Mouse (Mus musculus) lung, postnatal 10 days (tissue): ENCODE data around the gene Ldha.

Experiments
- DNase-seq: peaks from one replicate; pipeline ENCODE4 v3.0.0; 2021

The Ldha gene

DNA sequence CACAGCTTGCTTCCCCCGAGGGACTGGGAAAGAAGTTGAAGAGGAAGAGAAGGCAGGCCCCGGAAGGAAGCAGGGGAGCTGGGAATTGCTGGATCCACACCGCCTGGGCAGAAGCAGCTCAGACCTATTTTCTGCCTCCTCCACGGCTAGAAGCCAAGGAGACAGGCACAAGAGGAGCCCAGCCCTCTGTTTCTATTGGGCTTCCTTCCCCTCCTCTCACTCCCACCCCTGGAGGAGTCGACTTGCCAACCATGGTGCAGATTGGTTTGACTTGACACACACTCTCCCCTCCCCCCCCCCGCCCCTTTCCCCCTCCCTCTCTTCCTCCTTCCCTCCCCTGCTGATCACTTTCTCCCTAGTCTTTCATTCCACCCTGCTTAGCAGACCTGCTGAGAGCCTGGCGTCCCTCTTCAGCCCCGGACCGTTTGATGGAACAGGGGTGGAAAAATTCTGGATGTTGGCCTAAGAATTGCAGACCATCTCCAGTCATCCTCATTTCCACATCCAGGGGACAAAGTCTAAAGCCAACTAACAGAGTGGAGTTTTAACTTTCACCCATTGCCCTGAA lies 3.1 kb upstream of the Ldha start:
- DNase-seq, result peak; percentile 74

DNA sequence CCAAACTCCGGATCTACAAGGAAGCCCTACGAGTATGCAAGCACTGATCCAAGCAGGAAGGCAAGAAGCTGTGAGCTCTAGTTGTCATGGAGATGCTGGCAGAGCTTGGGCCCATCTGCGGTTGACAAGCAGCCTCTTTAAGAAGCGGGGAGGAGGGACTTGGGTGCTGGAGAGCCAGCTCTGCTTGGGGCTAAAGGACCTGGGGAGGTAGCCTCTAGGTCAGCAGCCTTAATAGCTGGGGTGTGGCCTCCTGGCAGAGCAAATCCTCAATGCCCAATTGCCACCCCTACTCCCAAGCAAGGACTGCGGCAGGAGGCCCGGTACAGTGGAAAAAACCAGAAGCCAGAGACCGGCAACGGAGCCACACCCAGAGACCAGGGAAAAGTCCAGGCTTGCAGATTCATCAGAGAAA lies 2.4 kb upstream of the Ldha start:
- DNase-seq, result peak; percentile 93

DNA sequence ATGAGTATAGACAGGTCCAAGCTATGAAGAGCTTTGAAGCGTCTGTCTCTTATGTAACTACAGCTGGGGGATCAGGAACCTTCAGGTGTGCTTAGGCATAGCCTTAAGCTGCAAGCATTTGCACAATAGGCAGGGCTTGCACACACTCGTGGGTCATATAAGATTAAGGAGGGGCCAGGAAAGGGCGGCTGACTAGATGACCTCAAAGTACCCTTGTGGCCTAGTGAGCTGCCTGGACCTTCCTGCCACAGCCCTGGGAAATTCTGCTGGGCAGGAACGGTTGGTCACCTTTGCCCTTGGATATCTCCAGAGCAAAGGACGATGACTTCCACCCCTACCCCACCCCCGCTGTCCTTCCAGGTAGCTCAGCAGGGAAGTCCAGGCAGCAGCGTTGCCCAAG lies 1.8 kb upstream of the Ldha start:
- peak; percentile 33 for DNase-seq

DNA sequence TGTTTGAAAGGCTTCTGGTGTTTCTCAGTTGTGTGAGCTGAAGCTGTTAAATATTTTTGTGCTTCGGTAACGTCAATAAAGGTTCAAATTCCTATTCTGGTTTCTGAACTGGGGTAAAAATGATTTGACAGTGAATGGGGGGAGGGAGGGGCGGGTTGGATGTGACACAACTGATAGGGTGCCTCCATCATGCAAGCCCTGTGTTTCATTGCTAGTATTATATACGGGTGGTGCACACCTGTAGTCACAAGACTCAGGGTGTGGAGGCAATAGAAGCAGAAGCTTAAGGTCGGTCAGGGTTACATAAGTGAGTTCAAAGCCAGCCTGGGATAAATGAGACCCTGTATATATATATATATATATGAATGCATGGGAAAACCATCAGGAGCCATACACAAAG lies 1.4 kb upstream of the Ldha start:
- DNase-seq, result no peak

DNA sequence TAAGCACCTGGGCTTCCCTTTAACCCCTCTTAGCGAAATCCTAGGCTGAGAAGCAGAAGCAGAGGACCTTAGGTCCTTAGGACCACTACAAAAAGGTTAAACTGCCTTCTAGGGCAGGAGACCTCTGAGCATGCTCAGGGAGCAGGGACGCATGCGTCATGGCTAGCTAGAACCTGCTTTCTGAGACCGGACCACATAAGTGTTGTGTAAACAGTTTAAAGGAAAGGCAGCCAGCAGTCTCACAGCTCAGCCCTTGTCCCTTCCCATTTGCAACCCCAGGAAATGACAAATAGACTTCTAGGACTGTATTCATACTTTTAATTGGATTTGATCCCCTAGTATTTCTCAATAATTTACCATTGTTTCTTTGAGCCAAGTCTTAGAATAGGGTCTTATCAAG lies 949 bp upstream of the Ldha start:
- peak; percentile 78 for DNase-seq

DNA sequence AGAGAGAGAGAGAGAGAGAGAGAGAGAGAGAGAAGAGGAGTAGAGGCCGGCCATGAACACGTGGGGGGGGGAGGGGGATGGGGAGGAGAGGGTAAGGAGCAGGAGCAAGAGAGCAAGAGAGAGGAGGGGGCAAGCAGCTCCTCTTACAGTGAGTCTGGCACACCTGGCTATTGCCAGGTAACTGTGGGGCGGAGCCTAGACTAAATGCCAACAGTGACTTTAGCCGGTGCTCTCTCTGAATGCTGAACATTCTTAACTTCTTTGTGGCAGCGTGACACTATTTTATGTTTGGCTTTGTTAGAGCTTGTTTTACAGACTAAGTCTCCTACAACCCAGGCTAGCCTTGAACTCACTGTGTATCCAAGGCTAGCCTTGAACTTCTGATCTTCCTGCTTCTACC lies 1.0 kb downstream of the Ldha start:
- peak; percentile 50 for DNase-seq

DNA sequence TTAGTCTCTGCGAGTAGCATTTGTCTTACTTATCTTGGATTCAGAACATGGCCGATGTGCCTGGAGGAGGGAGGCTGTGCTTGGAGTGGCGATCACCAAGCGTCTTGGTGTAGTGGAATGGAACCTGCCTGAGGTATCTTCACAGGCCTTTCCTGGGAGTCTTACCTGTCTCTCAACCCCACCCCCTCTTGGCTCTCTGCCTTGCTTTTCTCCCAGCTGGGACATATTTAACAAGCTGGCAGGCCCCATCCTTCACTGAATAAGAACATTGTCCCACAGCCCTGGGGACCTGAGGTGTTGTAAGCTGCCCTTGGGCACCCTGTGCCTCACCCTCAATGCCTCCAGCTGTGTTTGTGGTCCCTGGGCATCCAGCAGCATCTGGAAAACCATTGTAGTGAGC lies 2.3 kb downstream of the Ldha start:
- no peak for DNase-seq

DNA sequence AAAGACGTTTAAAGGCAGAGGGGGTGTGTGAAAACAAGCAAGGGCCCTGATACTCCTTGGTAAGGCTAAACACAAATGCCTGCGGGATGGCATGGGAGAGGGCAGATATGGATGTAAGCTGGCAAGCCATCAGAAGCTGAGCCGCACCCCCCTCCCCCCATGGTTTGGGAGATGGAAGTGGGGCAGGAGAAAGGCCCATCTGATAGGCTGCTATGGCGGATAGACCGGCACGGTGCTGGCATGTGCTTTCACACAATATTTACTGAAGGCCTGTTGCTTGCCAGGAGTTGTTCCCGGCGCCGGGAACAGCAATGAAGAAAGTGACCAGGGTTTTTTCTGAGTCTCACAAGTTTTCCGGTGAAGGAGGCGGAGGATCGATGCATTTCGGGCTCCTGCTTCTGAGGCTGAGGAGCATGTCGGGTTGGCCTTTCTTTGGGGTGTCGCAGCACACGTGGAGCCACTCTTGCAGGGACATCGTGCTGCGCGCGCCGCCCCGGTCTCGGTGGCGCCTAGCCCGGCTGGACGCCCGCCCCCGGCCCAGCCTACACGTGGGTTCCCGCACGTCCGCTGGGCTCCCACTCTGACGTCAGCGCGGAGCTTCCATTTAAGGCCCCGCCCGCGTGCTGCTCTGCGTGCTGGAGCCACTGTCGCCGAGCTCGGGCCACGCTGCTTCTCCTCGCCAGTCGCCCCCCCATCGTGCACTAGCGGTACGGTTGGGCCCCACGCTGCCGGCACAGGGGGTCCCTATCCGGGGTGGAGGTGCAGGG lies 4.1 kb downstream of the Ldha start:
- peak; percentile 96 for DNase-seq

DNA sequence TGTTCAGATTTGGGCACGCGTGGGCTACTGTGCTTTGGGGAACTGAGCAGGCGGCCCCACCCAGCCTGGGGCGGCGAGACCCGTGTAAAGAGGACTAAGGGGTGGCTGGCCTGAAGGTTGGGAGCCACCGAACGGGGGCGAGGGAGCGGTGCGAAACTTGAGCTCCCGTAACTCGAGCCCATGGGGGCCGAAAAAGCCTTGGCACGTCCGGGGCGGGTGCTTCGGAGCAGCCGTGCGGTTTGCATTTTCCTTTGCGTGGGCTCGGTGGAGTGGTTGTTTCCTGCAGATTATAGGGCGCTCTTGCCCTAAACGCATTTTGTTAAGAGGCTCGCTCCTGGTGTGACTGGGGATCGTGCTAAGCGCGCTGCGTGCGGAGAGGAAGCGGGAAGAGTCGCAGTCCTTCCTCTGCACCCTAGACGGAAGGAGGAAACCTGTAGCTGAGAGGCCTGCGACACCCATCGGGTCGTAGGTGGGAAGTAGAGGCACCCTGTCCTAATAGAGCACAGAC lies 4.8 kb downstream of the Ldha start:
- DNase-seq, result no peak

DNA sequence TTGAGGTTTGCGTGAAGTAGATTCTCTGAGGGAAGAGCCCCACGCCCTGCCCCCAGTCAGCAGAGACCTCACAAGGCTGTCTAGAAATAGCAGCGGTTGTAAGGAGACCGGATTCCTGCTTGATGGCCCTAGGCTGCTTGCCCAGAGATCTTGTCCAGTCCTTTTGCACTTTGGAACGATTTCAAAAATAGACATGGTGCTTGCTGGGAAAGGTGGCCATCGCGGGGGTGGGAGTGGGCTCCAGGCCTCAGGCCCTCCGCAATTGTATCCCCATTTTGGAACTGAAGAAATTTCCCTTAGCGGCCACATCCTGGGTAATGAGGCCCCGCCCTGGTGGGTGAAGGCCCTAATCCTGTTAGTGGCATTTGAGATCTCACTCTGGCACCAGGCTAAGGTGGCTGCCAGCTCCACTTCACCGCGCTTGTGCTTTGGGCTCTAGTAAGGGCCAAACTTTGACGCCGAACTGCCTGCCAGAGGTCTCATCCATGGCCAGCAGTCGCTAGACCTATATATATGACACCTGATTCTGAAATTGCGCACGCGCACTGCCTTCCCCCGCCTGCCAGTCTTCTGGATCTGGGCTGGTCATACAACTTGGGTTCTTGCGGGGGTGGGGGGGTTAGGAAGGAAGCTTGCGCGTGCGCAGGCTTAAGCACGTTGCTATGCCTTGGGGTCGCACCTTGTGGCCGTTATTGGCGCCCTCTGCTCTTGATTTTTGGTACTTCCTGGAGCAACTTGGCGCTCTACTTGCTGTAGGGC lies 5.4 kb downstream of the Ldha start:
- peak; percentile 72 for DNase-seq

DNA sequence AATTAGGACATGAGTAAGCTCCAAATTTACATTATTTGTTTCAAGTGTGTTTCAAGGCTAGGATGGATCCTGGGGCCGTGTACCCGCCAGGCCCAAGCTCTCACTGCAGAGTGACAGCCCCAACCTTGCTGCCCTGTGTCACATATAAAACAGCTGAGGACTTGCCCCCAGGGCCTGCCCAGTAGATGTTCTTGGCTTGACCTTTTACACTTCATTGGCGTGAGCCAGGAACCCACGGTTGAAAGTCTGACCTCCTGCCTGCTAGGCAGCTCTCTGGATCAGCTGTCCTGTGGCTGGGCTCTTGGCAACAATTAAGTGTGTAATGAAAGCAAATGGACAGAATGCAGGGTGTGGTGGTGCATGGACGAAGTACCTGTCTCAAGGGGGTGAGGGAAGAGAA lies 8.0 kb downstream of the Ldha start:
- no peak for DNase-seq

DNA sequence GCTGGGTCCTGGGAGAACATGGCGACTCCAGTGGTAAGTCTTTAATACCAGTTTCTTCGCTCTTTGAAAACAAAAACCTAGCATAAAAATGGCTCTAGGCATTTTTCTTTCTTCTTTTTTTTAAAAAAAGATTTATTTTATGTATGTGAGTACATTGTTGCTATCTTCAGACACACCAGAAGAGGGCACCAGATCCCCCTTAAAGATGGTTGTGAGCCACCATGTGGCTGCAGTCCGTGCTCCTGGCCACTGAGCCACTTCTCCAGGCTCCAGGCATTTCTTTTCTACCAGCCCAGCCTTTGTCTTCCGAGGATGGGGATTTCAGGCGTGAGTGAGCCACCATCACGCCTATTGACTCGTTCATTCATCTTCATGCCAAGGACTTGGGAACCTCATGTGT lies 9.8 kb downstream of the Ldha start:
- DNase-seq, result no peak

DNA sequence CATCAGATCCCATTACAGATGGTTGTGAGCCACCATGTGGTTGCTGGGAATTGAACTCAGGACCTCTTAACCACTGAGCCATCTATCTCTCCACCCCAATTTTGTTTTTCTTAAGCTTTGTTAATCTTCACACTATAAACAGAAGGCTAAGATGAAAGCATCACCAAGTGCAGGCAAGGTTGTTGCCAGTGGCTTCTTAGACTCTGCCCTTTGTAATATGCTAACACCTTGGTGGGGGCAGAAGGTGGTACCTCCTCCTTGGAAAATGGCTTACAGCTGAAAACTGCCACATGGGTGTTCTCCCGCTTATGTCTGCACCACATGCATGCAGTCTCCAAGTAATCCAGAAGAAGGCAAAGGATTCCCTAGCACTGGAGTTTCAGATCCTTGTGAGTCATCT lies 11.4 kb downstream of the Ldha start:
- no peak for DNase-seq

DNA sequence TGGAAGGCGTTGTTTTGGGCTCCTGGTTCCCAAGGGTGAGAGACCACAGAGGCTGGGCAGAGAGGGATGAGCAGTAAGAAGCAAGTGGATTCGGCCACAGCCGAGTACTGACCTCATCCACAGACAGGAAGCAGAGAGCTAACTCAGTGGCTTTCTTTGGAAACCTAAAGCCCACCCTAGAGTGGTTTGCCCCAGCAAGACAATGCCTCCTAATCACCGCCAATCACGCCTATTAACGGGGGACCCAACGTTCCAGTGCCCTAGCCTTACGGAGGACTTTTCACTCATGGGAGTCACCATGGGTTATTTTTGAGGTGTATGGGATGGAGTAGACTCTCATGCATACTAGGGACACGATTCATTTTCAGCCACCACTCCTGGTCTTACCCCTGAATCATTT lies 12.1 kb downstream of the Ldha start:
- no peak for DNase-seq

DNA sequence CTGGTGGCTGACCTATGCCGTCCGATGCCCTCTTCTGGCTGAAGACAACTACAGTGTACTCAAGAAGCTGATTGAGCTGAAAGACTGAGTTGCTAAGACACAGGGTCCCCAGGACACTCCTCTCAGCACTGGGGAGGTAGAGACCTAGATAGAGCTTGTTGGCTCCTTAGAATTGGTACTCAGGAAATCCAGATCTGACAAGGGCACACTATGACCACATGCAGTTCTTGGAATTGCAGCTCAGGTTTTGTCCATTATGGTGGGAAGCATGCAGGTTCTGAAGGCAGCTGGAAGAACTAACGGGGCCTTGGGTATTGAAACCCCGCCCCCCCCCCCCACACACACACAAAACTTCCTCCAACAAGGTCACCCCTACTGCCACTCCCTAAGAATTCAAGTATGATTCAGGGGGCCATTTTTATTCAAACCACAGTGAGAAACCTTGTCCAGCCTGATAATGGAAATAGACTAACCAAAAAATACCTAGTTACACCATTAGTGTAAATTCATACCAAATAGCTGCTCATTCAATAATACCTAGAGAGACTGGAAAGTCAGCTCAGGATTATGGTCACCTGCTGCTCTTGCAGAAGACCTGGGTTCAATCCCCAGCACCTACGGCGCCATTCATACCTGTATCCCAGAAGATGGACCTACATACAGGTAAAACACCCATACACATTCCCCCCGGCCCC lies 14.7 kb downstream of the Ldha start:
- DNase-seq, result no peak

DNA sequence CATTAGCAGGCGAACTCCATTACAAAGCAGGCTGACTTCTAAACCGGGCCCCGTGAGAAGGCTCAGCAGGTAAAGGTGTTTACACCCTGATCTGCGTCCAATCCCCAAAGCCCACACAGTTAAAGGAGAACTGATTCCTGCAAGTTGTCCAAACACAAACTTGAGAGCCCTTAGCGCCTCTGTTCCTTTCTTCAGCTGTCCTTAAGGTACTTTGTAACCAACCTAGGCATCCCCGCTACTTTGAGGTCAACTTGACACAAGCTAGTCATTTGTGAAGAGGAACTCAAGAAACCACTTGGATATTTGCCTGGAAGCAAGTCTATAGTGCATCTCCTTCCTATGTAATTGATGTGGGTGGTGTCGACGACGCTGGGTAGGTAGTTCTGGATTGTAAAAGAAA lies 16.2 kb downstream of the Ldha start:
- no peak for DNase-seq

DNA sequence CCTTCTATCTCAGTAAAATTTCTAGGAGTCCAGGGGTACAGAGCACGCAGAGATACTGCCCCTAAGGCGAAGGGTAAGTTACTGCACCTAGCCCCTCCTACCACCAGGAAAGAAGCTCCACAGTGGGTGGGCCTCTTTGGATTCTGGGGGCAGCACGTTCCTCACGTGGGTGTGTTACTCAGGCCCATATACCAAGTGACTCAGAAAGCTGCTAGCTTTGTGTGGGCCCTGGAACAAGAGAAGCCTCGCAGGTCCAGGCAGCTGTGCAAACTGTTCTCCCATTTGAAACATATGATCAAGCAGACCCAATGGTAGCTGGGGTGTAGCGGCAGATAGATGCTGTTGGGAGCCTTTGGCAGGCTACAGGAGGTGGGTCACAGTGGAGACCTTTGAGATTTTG lies 17.8 kb downstream of the Ldha start:
- no peak for DNase-seq

DNA sequence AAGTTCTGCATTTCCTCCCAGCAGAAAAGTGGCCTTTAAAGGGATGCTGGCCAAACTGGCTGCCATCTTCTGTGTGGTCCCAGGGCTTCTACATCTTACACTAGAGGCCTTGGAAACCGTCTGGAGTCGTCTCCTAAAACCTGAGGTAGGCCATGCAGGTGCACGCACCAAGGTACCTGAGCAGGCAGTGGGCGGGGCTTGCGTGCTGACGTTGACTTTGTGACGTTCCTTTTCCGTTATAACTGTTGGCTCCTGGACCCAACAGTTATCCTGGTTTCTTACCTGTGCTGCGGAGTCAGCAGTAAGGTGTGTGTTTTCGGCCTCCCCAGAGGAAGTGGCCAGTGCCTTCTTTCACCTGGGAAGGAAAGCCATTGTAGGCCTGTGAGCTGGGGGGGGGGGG lies 19.7 kb downstream of the Ldha start, which contains the start of gene Ldhc:
Gene Ldhc (plus strand): TSS at position 208 of the 400 bp plus-strand sequence.
- no peak for DNase-seq

DNA sequence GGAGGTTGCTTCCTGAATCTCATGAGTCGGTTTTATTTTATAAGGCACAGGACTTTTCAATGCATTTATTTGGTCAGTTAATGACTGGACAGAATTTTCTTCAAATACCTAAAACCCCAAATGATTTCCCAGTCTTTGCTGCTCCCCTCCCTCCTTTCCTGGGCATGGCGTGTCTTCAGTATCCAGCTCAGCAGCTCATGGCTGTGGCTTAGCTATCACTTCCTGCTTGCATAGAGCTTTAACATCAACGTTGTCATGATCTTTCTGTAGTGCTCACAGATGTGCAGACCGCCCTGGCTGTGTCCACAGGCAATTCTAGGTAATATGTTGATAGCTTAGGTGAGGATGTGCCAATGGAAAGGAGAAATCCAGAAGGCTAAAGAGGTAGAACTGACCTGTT lies 30.7 kb downstream of the Ldha start:
- no peak for DNase-seq

DNA sequence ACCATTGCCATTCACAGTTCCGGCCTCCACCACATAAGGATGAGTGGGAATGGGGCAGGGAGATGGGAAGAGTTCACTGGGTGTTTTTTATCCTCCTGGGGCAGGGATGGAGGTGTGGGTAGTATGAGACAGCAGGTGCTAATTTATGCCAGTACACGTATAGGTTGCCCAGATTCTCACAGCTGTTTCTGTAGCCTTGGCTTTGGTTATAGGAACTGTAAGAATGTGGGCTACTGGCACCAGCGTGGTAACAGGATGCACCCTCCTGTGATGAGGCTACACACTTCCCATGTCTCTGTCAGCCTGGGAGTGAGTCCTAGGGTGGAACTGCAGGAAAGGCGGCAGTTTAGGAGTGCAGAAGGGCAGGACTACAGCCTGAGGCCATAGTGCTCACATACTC lies 35.6 kb downstream of the Ldha start:
- no peak for DNase-seq

DNA sequence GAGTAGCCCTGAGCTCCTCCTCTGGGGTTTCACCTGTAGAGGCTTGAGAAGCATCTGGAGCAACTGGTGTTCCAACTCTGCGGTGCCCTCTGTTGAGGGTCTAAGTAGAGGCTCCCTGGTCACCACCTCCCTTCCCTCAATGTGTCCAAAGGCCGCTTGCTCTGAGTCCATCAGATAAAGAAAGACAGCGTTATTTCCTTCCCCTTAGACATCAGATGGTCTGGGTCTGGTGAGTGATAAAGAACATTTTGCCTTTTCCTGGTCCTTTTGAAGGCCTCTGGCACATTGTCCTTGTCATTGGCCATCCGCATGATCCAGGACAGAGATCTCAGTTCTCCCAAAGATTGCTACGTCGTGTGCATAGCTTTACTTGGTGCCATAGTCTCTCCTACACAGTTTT lies 36.0 kb downstream of the Ldha start:
- DNase-seq, result no peak

DNA sequence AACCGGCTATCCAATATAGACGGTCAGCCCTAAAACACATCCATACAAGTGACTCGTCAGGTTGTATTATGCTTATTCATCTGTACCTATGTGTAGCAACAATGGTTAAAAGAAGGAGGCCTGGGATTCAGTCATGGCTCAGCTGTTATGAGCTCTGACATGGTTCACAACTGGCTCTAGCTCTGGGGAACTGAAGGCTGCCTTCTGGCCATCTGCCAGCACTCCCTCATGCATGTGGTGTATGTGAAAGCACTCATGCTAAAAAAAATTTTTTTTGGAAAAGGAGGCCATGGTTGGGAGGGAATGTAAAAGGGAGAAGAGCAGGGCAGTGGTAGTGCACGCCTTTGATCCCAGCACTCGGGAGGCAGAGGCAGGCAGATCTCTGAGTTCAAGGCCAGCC lies 38.6 kb downstream of the Ldha start:
- DNase-seq, result no peak

DNA sequence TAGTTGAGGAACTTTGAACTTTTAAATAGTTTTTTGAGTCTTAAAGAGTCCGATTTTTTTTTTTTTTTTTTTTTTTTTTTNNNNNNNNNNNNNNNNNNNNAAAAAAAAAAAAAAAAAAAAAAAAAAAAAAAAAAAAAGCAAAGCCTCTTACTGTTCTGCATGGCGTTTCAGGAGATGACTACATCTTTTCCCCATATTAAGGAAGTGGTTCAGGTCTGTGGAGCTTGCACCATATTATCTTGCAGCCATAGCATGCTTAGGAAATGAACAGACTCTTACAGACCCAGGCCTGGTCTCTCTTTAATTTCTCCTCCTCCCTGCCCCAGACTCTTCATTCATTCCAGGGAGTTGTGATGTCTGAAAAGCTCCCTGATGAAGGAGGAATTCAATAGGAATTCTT lies 39.7 kb downstream of the Ldha start:
- DNase-seq, result no peak
